Mouse (Mus musculus) embryonic fibroblast, embryonic 13.5 days (primary cell): ENCODE measurements around the gene Preb. TPM values are rescaled to one million over a fixed set of nuclear protein-coding genes. Genes with fewer than 3 reads are reported as not detected.
A peak's percentile ranks its signal among the peaks of the same experiment; 100 is the strongest.

ENCODE experiments used
- H3K27ac ChIP-seq: 2 replicates; pipeline ENCODE4 v1.5.1; 2012; ENCODE audit warnings: low read length, control low read depth, inconsistent platforms; ENCODE audit not compliant: insufficient read depth
- H3K4me1 ChIP-seq: 2 replicates; pipeline ENCODE4 v1.6.1; 2011; ENCODE audit warnings: low read length; ENCODE audit not compliant: control insufficient read depth, insufficient read depth
- H3K4me3 ChIP-seq: 2 replicates; pipeline ENCODE4 v1.5.1; 2011; ENCODE audit warnings: mild to moderate bottlenecking, control low read depth, low read length; ENCODE audit not compliant: insufficient read depth
- CTCF ChIP-seq: IDR thresholded peaks from 2 replicates; pipeline ENCODE4 v1.5.1; 2011; ENCODE audit warnings: mild to moderate bottlenecking, control low read depth, low read length, moderate library complexity, borderline replicate concordance; ENCODE audit not compliant: insufficient read depth
- POLR2A ChIP-seq: IDR thresholded peaks from 2 replicates; pipeline ENCODE4 v1.6.1; 2011; ENCODE audit warnings: low read depth, mild to moderate bottlenecking, control low read depth, low read length, moderate library complexity
- polyA plus RNA-seq: library from polyadenylated mRNA; stranded (reverse); fragments of >200 nt; gene quantifications from 2 replicates; pipeline ENCODE4 v1.2.4, GENCODE M21; 2011; ENCODE audit warnings: low read depth; ENCODE audit not compliant: missing spikeins, insufficient read length

Preb gene
- polyA plus RNA-seq, 1 experiment, result 91.6 TPM

DNA sequence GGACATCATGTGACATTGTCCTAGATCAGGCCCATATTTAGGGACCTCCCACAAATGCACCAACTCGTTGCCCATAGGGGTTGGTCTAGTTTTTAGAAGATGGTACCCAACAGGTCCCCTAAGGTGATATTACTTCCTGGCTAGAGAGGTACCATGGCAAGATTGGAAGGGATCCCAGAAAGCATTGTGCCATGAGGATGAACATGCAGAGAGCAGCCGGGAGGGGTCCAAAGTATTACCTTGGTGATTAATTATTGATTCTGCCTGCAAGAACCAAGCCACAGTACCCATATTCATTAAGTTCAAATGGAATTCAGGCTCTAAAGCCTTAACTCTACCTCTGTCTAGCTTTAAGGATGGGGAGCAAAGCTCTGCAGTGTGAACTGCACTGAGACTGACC lies 34.1 kb downstream of the Preb start:
- no peak for TF ChIP-seq POLR2A
- TF ChIP-seq CTCF, result no peak
- Histone ChIP-seq H3K4me3 (no peak overlapping the region), H3K4me1 (peaks cover 4% of the 10 kb centered on the region; the same call in 1 of the 2 replicates), H3K27ac (no peak overlapping the region)

DNA sequence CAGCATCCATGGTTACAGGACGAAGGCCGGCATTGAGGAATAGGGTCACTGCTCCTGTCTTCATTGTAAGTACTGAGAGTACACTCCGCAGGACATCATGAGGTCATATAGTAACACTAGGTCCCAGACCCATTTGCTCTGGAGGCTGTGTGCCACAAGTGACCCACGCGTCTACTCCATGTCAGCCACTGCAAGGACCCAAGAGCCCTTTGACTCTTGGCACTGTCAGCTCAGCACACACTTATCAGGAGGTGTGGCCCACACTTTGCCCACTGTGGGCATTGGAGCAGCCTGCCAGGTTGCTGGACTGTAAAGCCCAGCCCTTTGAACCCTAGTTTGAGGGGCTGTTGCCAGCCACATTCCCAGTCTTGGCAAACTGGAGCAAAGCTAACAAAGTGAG lies 34.9 kb downstream of the Preb start:
- H3K4me1 ChIP-seq, result peaks cover 3% of the 10 kb centered on the region; the same call in 1 of the 2 replicates
- TF ChIP-seq POLR2A (no peak), CTCF (no peak)
- no peak overlapping the region for H3K27ac ChIP-seq
- no peak overlapping the region for H3K4me3 ChIP-seq

DNA sequence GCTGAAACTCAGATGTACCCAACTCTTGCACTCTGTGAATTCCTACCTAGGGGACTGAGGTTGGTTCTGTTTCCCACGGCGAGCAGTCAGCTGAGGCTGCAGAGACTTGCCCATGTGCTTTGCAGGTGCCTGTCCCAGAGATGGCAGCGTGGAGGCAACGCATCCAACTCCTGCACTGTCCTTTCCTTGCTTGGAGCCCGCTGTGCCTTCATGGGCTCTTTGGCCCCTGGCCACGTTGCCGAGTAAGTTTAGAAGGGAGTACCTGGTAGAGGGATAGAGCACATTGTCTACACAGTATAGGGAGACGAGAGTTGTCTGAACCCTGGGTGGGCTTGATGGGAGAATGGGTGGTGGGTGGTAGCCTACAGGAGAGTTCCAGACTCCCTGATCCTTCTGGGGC lies 35.5 kb downstream of the Preb start:
- Histone ChIP-seq H3K4me1 (peaks cover 3% of the 10 kb centered on the region; the same call in 1 of the 2 replicates), H3K4me3 (no peak overlapping the region), H3K27ac (no peak overlapping the region)
- TF ChIP-seq POLR2A (no peak), CTCF (no peak)

DNA sequence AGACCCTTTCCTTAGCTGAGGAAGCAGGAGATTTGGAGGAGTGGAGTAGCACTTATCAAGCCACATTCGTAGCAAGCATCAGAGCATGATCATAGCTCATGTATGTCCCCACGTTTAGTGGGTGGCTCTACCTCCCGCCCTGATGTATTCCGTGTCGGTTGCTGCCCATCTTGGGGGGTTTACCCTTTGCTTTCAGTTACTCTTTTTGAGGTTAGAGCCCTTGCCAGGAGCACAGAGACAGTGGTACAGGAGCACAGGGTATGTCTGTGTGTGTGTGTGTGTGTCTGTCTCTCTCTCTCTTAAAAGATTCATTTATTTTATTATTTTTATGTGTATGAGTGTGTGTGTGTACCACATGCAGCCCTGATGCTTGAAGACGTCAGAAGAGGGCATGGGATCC lies 37.0 kb downstream of the Preb start:
- Histone ChIP-seq H3K27ac (no peak overlapping the region), H3K4me1 (peaks cover 3% of the 10 kb centered on the region; the same call in 1 of the 2 replicates), H3K4me3 (no peak overlapping the region)
- TF ChIP-seq POLR2A, result no peak
- TF ChIP-seq CTCF, result no peak

DNA sequence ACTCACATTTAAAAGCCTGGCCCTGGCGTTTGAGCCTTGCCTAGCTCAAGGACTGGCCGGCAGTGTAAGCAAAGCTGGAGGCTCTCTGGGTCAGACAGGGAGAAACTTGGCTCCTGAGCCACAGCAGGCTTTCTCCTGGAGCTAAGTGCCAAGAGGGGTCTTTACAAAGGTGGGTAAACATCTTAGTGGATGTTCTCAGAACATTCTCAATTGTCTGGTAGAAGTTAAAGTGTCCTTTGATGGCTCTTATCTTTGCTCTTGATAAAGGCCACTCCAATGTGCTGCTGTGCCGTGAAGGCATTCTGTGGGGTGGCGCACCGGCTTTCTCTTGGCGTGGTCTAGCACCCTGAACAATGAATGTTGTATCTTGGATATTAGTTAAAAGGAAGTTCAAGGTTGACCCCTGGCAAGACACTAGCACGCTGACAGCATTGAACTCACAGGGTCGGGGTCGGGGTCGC lies 37.5 kb downstream of the Preb start:
- TF ChIP-seq CTCF (no peak), POLR2A (no peak)
- peaks cover 3% of the 10 kb centered on the region; the same call in 1 of the 2 replicates for H3K4me1 ChIP-seq
- no peak overlapping the region for H3K4me3 ChIP-seq
- H3K27ac ChIP-seq, result no peak overlapping the region

DNA sequence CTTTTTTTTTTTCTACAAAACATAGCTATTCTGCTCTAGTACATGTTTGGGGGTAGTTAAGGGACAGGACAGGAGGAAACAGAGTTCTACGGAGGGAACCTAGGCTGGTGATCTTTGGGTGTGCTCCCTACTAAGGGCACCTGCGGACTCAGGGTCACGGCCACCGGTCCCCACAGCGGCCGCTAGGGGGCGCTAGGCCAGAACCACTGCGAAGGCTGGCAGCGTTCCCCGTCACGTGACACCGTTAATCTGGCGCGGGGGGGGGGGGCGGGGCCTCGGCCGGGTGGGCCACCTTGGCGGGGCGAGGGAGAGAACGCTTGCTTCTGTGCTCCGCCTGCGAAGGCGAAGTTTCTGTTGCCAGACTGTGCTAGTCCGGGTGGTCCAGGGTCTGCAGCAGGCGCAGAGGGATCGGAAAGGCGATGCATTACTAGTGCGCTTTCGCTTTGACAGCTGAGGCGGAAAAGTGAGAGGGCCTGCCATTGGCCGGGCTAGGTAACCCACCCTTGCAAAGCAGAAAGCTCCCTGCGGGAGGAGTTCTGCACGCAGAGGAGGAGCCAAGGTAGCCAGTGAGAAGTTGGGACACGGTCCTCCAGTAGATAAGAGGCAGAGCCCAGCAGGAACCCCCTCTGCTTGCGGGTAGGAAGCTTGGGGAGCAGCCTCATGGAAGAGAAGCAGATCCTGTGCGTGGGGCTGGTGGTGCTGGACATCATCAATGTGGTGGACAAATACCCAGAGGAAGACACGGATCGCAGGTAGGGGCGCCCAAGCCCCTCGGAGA lies 38.7 kb downstream of the Preb start, which contains the start of gene Khk:
Gene Khk, plus strand, starts transcription at position 176 of the 778 bp plus-strand sequence.
- H3K4me3 ChIP-seq, result peak within 1 kb of the TSS; percentile 49
- TF ChIP-seq POLR2A (peak; percentile 64), CTCF (peak; percentile 83)
- no peak within 1 kb of the TSS for H3K27ac ChIP-seq
- peaks cover 3% of the 10 kb centered on the region; the same call in 1 of the 2 replicates for H3K4me1 ChIP-seq

DNA sequence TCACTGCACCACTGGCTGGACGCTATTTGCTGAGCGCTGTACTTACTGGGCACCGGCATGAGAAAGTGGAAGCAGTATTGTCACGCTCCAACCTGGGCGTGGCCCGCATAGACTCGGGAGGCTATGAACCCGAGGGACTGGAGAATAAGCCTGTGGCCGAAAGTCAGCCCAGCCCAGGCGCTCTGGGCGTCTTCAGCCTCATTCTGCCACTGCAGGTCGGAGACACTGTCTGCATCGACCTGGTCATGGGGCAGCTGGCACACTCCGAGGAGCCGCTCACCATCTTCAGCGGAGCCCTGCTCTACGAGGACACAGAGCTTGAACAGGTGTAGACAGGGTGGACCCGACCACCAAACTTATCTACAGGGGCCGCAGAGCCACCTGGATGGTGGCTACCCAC lies 39.5 kb downstream of the Preb start:
- Histone ChIP-seq H3K4me3 (no peak overlapping the region), H3K4me1 (peaks cover 3% of the 10 kb centered on the region; the same call in 1 of the 2 replicates), H3K27ac (no peak overlapping the region)
- TF ChIP-seq CTCF (no peak), POLR2A (no peak)

DNA sequence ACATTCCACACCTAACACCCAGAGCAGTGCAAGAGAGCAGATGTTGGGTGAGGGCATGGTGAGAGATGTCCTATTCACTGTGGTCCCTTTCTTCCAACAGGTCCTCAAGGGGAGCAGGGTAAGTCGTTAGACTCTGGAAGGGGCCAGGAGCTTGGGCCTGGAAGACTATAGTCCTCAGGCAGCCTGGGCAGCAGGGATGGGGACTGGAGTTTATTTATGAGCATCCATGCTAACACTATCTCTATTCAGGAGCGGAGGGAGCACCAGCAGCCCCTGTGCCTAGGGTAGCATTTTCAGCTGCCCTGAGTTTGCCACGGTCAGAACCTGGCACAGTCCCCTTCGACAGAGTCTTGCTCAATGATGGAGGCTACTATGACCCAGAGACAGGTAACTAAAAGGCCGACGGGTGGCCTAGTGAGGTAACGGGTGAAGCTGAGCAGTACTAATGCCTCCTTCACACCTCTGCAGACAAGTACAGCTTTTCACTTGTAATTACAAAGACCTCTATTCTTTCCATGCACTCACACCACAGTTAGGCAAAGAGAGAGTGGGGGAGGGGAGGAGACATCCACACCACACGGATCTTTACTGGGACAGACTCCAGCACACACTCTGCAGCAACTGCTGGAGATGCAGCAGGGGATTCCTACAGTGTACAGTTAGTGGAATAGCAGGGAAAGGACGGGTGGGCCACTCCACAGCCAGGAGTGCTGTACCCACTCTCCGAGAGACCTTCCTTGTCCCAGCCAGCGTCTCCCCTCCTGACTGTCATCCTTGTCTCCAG lies 40.1 kb downstream of the Preb start:
- Histone ChIP-seq H3K4me3 (no peak overlapping the region), H3K4me1 (peaks cover 3% of the 10 kb centered on the region; the same call in 1 of the 2 replicates), H3K27ac (no peak overlapping the region)
- TF ChIP-seq POLR2A (no peak), CTCF (no peak)

DNA sequence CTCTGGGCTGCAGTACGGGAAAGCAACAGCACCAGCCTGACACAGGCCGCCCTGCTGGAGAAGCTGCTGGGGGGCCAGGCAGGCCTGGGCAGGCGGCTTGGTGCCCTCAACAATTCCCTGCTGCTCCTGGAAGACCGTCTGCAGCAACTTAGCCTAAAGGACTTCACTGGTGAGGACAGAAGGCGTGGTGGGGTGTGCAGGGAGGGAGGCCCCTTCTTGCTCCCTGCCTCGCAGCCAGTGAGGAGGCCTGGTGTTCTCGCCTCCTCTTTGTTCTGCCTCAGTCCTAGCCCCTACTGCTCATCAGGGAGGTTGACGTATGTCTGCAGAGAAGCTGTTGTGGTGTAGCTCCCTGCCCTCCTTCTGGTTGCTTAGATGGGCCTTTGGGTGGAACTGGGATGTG lies 41.5 kb downstream of the Preb start:
- Histone ChIP-seq H3K4me1 (peaks cover 3% of the 10 kb centered on the region; the same call in 1 of the 2 replicates), H3K27ac (no peak overlapping the region), H3K4me3 (no peak overlapping the region)
- no peak for TF ChIP-seq POLR2A
